Mouse (Mus musculus): ENCODE data around the gene Epha1. TPM values are rescaled to one million over a fixed set of nuclear protein-coding genes. Genes with fewer than 3 reads are reported as not detected.
A peak's percentile ranks its signal among the peaks of the same experiment; 100 is the strongest.

The Epha1 gene
- polyA plus RNA-seq, 1 experiment: not detected

GRCm38 (mm10) chr6:42328757-42329156, 44.3 kb downstream of the Epha1 start:
- no peak overlapping the region for H3K4me3 ChIP-seq (ENCODE audit: insufficient read depth, low read depth, low read length)
- H3K4me1 ChIP-seq (ENCODE audit: control insufficient read depth, insufficient read depth, insufficient read length, low read length): no peaks in the 10 kb centered on the region; the same call in 1 of the 2 replicates
- H3K27ac ChIP-seq (replicated peaks; ENCODE audit: low read depth, low read length): no peak overlapping the region

GRCm38 (mm10) chr6:42326509-42326908, 46.6 kb downstream of the Epha1 start:
- H3K4me3 ChIP-seq (ENCODE audit: insufficient read depth, low read depth, low read length): no peak overlapping the region
- no peak overlapping the region for H3K27ac ChIP-seq (replicated peaks; ENCODE audit: low read depth, low read length)
- no peaks in the 10 kb centered on the region; the same call in 1 of the 2 replicates for H3K4me1 ChIP-seq (ENCODE audit: control insufficient read depth, insufficient read depth, insufficient read length, low read length)

- no peak overlapping the region for H3K27ac ChIP-seq (replicated peaks; ENCODE audit: low read depth, low read length)
- no peaks in the 10 kb centered on the region; the same call in 1 of the 2 replicates for H3K4me1 ChIP-seq (ENCODE audit: control insufficient read depth, insufficient read depth, insufficient read length, low read length)
- H3K4me3 ChIP-seq (ENCODE audit: insufficient read depth, low read depth, low read length): peak overlapping the region; percentile 54
Measured at GRCm38 (mm10) chr6:42325268-42325609, 47.8 kb downstream of the Epha1 start.

- no peaks in the 10 kb centered on the region; the same call in 1 of the 2 replicates for H3K4me1 ChIP-seq (ENCODE audit: control insufficient read depth, insufficient read depth, insufficient read length, low read length)
- peak within 1 kb of the TSS; percentile 54 for H3K4me3 ChIP-seq (ENCODE audit: insufficient read depth, low read depth, low read length)
- H3K27ac ChIP-seq (replicated peaks; ENCODE audit: low read depth, low read length): no peak within 1 kb of the TSS
Measured at GRCm38 (mm10) chr6:42324482-42325267, 48.4 kb downstream of the Epha1 start, which contains the start of gene Fam131b. Gene Fam131b (minus strand): TSS chr6:42324643.

GRCm38 (mm10) chr6:42324067-42324481, 49.0 kb downstream of the Epha1 start:
- Histone ChIP-seq H3K4me3 (ENCODE audit: insufficient read depth, low read depth, low read length) (peak overlapping the region; percentile 54), H3K4me1 (ENCODE audit: control insufficient read depth, insufficient read depth, insufficient read length, low read length) (no peaks in the 10 kb centered on the region; the same call in 1 of the 2 replicates), H3K27ac (replicated peaks; ENCODE audit: low read depth, low read length) (no peak overlapping the region)

- no peak overlapping the region for H3K27ac ChIP-seq (replicated peaks; ENCODE audit: low read depth, low read length)
- H3K4me1 ChIP-seq (ENCODE audit: control insufficient read depth, insufficient read depth, insufficient read length, low read length): no peaks in the 10 kb centered on the region; the same call in 1 of the 2 replicates
- H3K4me3 ChIP-seq (ENCODE audit: insufficient read depth, low read depth, low read length): peak overlapping the region; percentile 54
Measured at GRCm38 (mm10) chr6:42323371-42324066, 49.5 kb downstream of the Epha1 start.

GRCm38 (mm10) chr6:42318293-42318692, 54.8 kb downstream of the Epha1 start:
- Histone ChIP-seq H3K27ac (replicated peaks; ENCODE audit: low read depth, low read length) (no peak overlapping the region), H3K4me1 (ENCODE audit: control insufficient read depth, insufficient read depth, insufficient read length, low read length) (no peaks in the 10 kb centered on the region), H3K4me3 (ENCODE audit: insufficient read depth, low read depth, low read length) (no peak overlapping the region)

GRCm38 (mm10) chr6:42310427-42311053, 62.5 kb downstream of the Epha1 start:
- Histone ChIP-seq H3K4me3 (ENCODE audit: insufficient read depth, low read depth, low read length) (no peak overlapping the region), H3K27ac (replicated peaks; ENCODE audit: low read depth, low read length) (no peak overlapping the region), H3K4me1 (ENCODE audit: control insufficient read depth, insufficient read depth, insufficient read length, low read length) (no peaks in the 10 kb centered on the region)

GRCm38 (mm10) chr6:42309816-42310378, 63.2 kb downstream of the Epha1 start:
- H3K4me3 ChIP-seq (ENCODE audit: insufficient read depth, low read depth, low read length): no peak overlapping the region
- H3K27ac ChIP-seq (replicated peaks; ENCODE audit: low read depth, low read length): no peak overlapping the region
- no peaks in the 10 kb centered on the region for H3K4me1 ChIP-seq (ENCODE audit: control insufficient read depth, insufficient read depth, insufficient read length, low read length)

Other genes starting within 250 kb of the Epha1 start
- not detected in 2 replicates for gene Tas2r139, start 232.3 kb downstream of the Epha1 start, polyA plus RNA-seq (2012; ENCODE audit: insufficient read depth, insufficient read length, missing spikeins)
- gene Tas2r144, start 157.9 kb downstream of the Epha1 start, polyA plus RNA-seq (2012; ENCODE audit: insufficient read depth, insufficient read length, missing spikeins): not detected in 2 replicates
- 117 and 158 TPM in 2 replicates for gene Gstk1, start 127.3 kb downstream of the Epha1 start, polyA plus RNA-seq (2012; ENCODE audit: insufficient read depth, insufficient read length, missing spikeins)
- gene Tmem139, start 111.3 kb downstream of the Epha1 start, polyA plus RNA-seq (2012; ENCODE audit: insufficient read depth, insufficient read length, missing spikeins): 1.2 and 1.7 TPM in 2 replicates
- 3.7 and 7.1 TPM in 2 replicates for gene Casp2, start 108.3 kb downstream of the Epha1 start, polyA plus RNA-seq (2012; ENCODE audit: insufficient read depth, insufficient read length, missing spikeins)
- 0.79 and 2.3 TPM in 2 replicates for gene Clcn1, start 86.6 kb downstream of the Epha1 start, polyA plus RNA-seq (2012; ENCODE audit: insufficient read depth, insufficient read length, missing spikeins)
- not detected in 2 replicates for gene Fam131b, start 48.6 kb downstream of the Epha1 start, polyA plus RNA-seq (2012; ENCODE audit: insufficient read depth, insufficient read length, missing spikeins)
- 16.2 and 22.0 TPM in 2 replicates for gene Zyx, start 23.6 kb downstream of the Epha1 start, polyA plus RNA-seq (2012; ENCODE audit: insufficient read depth, insufficient read length, missing spikeins)
- gene Tas2r143, start 27.0 kb upstream of the Epha1 start, polyA plus RNA-seq (2012; ENCODE audit: insufficient read depth, insufficient read length, missing spikeins): not detected in 2 replicates
- not detected in 2 replicates for gene Tas2r135, start 32.2 kb upstream of the Epha1 start, polyA plus RNA-seq (2012; ENCODE audit: insufficient read depth, insufficient read length, missing spikeins)
- not detected in 2 replicates for gene Tas2r126, start 61.3 kb upstream of the Epha1 start, polyA plus RNA-seq (2012; ENCODE audit: insufficient read depth, insufficient read length, missing spikeins)
- gene Olfr458, start 91.9 kb upstream of the Epha1 start, polyA plus RNA-seq (2012; ENCODE audit: insufficient read depth, insufficient read length, missing spikeins): not detected in 2 replicates
- gene Olfr457, start 103.1 kb upstream of the Epha1 start, polyA plus RNA-seq (2012; ENCODE audit: insufficient read depth, insufficient read length, missing spikeins): not detected in 2 replicates
- gene Olfr456, start 113.9 kb upstream of the Epha1 start, polyA plus RNA-seq (2012; ENCODE audit: insufficient read depth, insufficient read length, missing spikeins): not detected in 2 replicates
- gene Olfr455, start 174.3 kb upstream of the Epha1 start, polyA plus RNA-seq (2012; ENCODE audit: insufficient read depth, insufficient read length, missing spikeins): not detected in 2 replicates
- not detected in 2 replicates for gene Tcaf3, start 224.4 kb upstream of the Epha1 start, polyA plus RNA-seq (2012; ENCODE audit: insufficient read depth, insufficient read length, missing spikeins)

Data from brown adipose tissue, adult 24 weeks (tissue).